Comparison of ENCODE assay signal across 8 mouse cellular contexts in the genomic region with DNA sequence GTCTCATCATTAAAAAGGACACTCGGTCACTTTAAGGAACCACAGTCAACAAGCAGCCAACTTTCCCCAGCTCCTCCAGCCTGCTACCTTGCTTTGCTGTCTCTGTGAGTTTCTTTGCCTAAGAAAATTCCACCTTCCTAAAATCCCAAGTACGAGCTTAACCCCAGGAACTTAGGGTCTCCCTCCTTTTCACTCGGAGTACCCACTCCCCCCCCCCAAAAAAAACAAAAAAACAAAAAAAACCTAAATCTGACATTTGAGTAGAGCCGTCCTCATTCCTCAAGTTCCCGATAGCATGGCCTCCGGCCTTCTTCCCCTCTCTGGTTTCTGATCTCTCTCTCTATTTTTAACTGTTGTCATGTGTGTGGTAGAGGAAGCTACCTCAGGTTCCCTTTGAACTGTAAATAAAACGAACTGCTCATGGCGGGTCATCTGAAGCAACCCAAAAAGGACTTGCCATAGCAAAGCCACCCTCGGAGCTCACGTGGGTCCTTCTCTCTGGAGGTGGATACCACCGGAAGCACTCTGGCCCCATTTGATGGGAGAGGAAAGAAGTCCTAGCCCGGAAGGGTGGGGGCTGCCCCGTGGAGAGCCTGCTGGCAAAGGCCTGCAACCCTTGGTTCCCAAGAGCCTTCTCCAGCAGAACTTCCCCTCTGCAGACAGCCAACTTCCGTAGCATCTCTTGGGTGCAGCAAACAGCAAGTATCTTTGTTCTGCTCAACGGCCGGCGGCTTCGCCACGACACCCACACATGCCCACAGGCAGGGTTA. TPM values are rescaled to one million over a fixed set of nuclear protein-coding genes. Genes with fewer than 3 reads are reported as not detected.
A peak's percentile ranks its signal among the peaks of the same experiment; 100 is the strongest.
DNase-seq lines count a peak whose midpoint lies in the region; ATAC-seq lines count a peak whose summit lies in the region.

A gene (minus strand): TSS at position 362 of the 770 bp plus-strand sequence.

- 38% methylated on average over 19 of the region's 19 CpGs for WGBS in kidney, embryonic 16.5 days

- no peak for DNase-seq in kidney, adult 11 months
- no peak for DNase-seq in layer of hippocampus, postnatal 14 days (ENCODE audit: low spot score in 2 of 2)
- DNase-seq in thymus, postnatal 14 days, result peak; percentile 60
- no peak for DNase-seq in cerebellum, postnatal 36 days
- DNase-seq in embryo, embryonic 10.5 days (ENCODE audit: low spot score), result no peak

- H3K9me3 ChIP-seq in kidney, embryonic 16.5 days (ENCODE audit: low read length), result no peaks in the 10 kb centered on the region

- no peak within 1 kb of the TSS for H3K9ac ChIP-seq in kidney, embryonic 16.5 days (replicated peaks; ENCODE audit: low read length)

- no peak for ATAC-seq in kidney, embryonic 16.5 days (ENCODE audit: low FRiP score, low TSS enrichment)
- no peak for ATAC-seq in erythroblast, adult 5-6 weeks (replicated peaks; ENCODE audit: low FRiP score, poor library complexity, severe bottlenecking)
- peak; percentile 56 for ATAC-seq in megakaryocyte, adult 5-6 weeks (ENCODE audit: poor library complexity, severe bottlenecking)

- H3K27me3 ChIP-seq in kidney, embryonic 16.5 days (ENCODE audit: insufficient read depth, low read length), result no peaks in the 10 kb centered on the region

- peak within 1 kb of the TSS; percentile 15; the same call in 1 of the 2 replicates for H3K4me2 ChIP-seq in kidney, embryonic 16.5 days (replicated peaks; ENCODE audit: low read depth, low read length)

- H3K4me3 ChIP-seq in kidney, embryonic 16.5 days (ENCODE audit: low read length), result no peak within 1 kb of the TSS

- no peaks in the 10 kb centered on the region for H3K36me3 ChIP-seq in kidney, embryonic 16.5 days (ENCODE audit: insufficient read depth, low read length)

- H3K27ac ChIP-seq in kidney, embryonic 16.5 days (ENCODE audit: low read length), result no peak within 1 kb of the TSS; the same call in 1 of the 2 replicates

- H3K4me1 ChIP-seq in kidney, embryonic 16.5 days (ENCODE audit: insufficient read depth, low read length), result peaks cover 17% of the 10 kb centered on the region

RNA-seq across cellular contexts. Expression of the gene that starts here (rescaled TPM):
- 4.5 and 4.7 TPM in 2 replicates for polyA plus RNA-seq in kidney, embryonic 16.5 days (2015; fragmentation: Nextera tagmentation; extraction: Ambion mirVana)
- 11.1 and 14.4 TPM in 2 replicates for total RNA-seq in erythroblast, adult 5-6 weeks (2015; ENCODE audit: low replicate concordance)
- total RNA-seq in erythroblast, adult 5-6 weeks (2017; ENCODE audit: low replicate concordance), result 14.9 and 20.2 TPM in 2 replicates
- 10 to 100 TPM; 25.2 to 27.7 TPM for total RNA-seq in layer of hippocampus, postnatal 14 days (2021)
- 76.6 and 78.3 TPM in 2 replicates for total RNA-seq in megakaryocyte, adult 5-6 weeks (2015)
- total RNA-seq in megakaryocyte, adult 5-6 weeks (2017), result 129 and 130 TPM in 2 replicates
